Mouse (Mus musculus): ENCODE data around the gene Megf6. TPM values are rescaled to one million over a fixed set of nuclear protein-coding genes. Genes with fewer than 3 reads are reported as not detected.
A peak's percentile ranks its signal among the peaks of the same experiment; 100 is the strongest.

The Megf6 gene
- 1 to 10 TPM; 4.4 to 4.7 TPM for total RNA-seq (2021)
- long read RNA-seq, experiment 1, full-length matches to known transcripts, result 5 of 10 reads
- long read RNA-seq, experiment 1, partial matches to known transcripts, result 2 of 10 reads
- long read RNA-seq, experiment 1, other reads (novel, unspliced or antisense), result 3 of 10 reads
- long read RNA-seq, experiment 2, full-length matches to known transcripts, result 2 of 5 reads
- long read RNA-seq, experiment 2, partial matches to known transcripts, result 1 of 5 reads
- long read RNA-seq, experiment 2, other reads (novel, unspliced or antisense), result 2 of 5 reads

- peak; percentile 43 for DNase-seq
These were observed at the start of gene Megf6 for GRCm38 (mm10) chr4:154170506-154171150. Gene Megf6, plus strand, starts transcription at chr4:154170730.

DNA sequence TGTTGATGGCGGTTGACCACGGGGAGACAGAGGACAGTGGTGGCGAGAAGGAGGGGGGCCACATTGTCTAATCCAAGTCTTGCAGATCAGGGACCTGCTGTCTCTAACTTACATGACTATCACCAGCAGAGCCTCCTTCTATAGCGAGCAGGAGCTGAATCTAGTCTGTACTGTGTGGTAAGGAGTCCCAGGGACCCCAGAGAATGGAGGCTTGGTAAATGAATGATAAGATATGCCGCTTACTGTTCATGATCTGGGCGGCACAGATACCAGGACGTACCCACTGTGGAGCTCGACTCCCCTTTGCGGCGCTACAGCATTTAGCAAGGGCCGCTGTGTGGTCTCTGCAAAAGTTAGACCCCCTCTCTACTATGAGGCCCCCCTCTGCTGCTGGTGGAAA is 48.7 kb upstream of the Megf6 start:
- DNase-seq, result no peak

DNA sequence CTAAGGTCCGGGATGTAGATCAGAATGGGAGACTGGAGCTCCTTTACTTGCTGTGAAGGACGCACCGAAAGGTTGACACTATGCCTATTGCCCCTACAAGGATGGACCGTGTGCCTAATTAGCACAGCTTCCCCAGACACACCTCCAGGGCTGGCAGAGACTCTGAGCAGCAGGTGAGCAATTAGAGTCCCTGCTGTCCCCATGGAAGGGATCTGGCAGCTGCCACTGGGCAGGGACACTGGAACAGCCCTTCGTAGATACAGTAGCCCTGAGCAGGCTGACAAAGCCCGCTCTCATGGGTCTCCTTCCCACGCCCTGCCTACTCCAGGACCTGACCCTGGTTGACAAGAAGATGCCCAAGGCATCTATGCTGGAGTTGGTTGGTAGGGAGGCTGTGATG is 48.2 kb upstream of the Megf6 start:
- DNase-seq, result no peak

DNA sequence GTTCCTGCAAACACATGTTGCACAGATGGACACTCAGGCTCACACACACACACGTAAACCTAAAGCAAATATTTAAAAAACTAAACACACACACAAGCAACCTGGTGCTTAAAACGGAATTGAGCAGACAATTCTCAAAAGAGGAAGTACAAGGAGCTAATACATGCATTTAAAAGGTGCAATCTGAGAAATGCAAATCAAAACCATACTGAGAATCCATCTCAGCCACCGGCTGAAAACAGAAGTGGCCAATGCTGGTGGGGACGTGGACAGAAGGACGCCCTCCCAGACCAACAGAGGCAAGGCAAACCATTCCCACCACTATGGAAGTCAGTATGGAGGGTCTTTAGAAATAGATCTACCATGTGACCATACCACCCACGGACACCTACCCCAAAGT is 47.0 kb upstream of the Megf6 start:
- DNase-seq, result no peak

- DNase-seq, result no peak
These were observed 45.3 kb upstream of the Megf6 start for GRCm38 (mm10) chr4:154125202-154125601.

DNA sequence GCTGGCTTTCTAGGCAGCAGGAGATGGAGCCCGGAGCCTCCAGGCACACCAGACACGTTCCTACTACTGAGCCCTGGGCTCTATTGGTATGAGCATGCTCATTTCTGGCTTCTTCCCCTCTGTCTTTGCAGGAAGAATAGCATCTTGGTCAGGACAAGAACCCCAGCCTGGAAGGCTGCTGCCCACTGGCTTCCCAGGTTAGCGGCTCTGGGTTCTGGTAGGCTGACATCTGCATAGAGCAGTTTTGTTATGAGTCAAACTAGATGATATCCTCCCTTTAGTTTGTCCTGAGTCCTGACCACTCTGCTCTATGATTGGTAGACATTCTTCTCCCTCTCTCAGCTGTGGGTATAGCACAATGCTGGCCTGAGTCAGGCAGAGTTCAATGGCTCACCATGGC is 43.3 kb upstream of the Megf6 start:
- no peak for DNase-seq

- DNase-seq, result no peak
These were observed 40.6 kb upstream of the Megf6 start for GRCm38 (mm10) chr4:154129950-154130349.

DNA sequence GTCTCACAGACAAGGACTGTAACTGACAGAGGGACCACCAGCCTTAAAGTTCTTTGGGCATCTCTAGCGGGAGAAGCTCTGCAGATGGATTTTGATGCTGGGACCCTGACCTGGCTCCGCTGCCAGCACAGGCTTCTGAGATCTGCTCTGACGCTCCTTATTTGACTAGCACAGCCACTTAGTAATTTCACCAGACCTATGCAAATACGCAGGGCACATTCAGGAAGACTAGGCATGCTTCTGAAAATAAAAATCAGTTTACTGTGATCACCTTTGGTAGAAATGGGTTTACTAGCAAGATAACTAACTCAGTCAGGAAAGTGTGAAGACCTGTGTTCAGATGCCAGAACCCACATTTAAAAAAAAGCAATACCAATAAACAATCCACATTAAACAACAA is 38.6 kb upstream of the Megf6 start:
- no peak for DNase-seq

GRCm38 (mm10) chr4:154134803-154135202 is 35.7 kb upstream of the Megf6 start:
- DNase-seq, result no peak

GRCm38 (mm10) chr4:154137139-154137538 is 33.4 kb upstream of the Megf6 start:
- DNase-seq, result no peak

GRCm38 (mm10) chr4:154139671-154140181 is 30.8 kb upstream of the Megf6 start:
- peak; percentile 20 for DNase-seq

DNA sequence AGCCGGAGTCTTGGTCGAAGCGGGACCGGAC is 30.5 kb upstream of the Megf6 start, which contains the start of gene Trp73:
Gene Trp73, minus strand, starts transcription at position 27 of the 31 bp plus-strand sequence.
- DNase-seq, result no peak

- no peak for DNase-seq
These were observed 30.1 kb upstream of the Megf6 start for GRCm38 (mm10) chr4:154140213-154141008.

GRCm38 (mm10) chr4:154141009-154141867 is 29.3 kb upstream of the Megf6 start:
- DNase-seq, result no peak

- peak; percentile 87 for DNase-seq
These were observed 28.1 kb upstream of the Megf6 start, which contains the start of gene Wrap73 for GRCm38 (mm10) chr4:154142211-154143040. Gene Wrap73, plus strand, starts transcription at chr4:154142372.

DNA sequence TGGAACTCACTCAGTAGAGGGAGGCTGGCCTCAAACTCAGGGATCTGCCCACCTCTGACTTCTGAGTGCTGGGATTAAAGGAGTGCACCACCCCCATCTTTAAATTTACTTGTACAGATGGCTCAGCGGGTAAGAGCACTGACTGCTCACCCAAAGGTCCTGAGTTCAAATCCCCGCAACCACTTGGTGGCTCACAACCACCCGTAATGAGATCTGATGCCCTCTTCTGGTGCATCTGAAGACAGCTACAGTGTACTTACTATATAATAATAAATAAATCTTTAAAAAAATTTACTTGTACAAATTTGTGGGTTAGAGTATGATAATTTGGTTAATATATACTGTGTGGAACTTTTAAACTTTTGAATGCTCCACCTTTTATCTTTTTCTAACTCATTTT is 25.8 kb upstream of the Megf6 start:
- DNase-seq, result no peak

GRCm38 (mm10) chr4:154146342-154146741 is 24.2 kb upstream of the Megf6 start:
- DNase-seq, result no peak

DNA sequence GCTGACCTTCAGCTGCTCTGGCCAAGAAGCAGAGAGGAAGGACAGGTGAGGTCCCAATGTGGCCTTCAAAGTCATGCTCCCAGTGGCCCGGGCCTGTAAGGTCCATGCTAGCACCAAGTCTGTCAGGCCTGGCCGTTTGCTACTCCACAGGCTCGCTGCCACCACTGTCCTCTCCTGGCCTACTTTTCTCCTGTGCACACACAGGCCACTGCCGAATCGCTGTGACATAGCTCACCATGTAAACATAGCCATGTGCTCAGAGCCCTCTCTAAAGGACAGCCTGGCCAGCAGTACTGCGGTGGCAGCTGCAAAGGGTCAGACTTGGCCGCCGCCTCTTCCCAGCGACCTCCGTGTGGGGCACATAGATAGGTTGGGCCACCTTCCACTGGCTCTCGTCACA is 16.4 kb upstream of the Megf6 start:
- DNase-seq, result no peak

- no peak for DNase-seq
These were observed 14.5 kb upstream of the Megf6 start for GRCm38 (mm10) chr4:154156050-154156449.

DNA sequence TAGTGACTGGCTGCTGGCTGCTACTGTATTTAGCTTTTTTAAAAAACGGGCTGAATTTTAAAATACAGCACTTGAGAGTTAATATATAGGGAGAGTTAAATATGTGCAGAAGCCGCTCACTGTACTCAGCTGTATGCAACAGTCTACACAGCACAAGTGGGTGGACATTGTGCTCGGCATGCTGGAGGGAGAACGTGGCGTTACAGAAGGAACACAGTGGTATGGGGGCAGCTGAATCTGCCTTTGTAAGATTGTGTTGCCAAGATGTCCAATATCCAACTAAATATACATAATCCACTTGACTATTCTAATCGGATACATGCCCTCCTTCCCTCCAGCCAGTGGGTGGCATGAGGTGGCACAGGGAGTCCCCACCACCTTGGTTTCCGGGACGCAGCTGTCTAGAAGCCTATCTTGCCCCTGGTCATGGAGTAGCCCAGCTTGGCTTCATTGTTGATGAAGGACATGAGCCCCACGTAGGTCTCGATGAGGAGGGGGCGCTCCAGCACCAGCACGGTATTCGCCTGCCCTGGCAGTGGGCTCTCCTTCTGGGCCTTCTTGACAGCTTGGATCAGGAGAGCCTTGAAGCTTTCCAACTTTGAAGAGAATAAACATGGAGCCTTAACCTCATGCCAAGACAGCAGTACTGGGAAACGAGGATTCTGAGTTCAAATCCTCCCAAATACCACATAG is 12.4 kb upstream of the Megf6 start:
- no peak for DNase-seq

DNA sequence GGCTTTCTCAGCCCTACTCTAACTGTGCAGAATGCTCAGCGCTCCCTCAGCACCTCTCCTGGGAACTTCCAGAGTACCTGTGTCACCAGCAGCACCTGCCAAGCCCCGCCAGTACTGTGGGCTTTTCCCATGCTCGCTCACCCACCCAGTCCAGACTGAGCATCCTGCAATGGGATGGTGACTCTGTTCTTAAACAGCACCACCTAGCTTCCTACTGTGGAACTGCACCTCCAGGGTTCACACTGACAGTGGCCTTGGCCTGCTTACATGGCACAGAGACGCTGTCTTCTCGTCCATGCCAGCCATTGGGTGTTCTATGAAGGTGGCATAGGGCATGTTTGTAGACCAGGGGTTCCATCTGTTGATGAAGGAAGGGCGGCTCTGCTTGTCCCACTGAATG is 11.5 kb upstream of the Megf6 start:
- peak; percentile 86 for DNase-seq
